Mouse (Mus musculus) heart, postnatal 36 days (tissue): ENCODE results near the gene Rac2. TPM values are rescaled to one million over a fixed set of nuclear protein-coding genes. Genes with fewer than 3 reads are reported as not detected.

Experiments
- DNase-seq, 2 experiments: peaks; one replicate each; pipeline ENCODE4 v3.0.0; 2021 to 2022
- intact Hi-C: fragments of 180-260 bp; cut with DNase I; formaldehyde crosslinking; loops from one replicate; pipeline ENCODE4 v1.15.1; 2025
- total RNA-seq, 2 experiments: library from RNA; stranded (reverse); gene quantifications; 2 replicates each; pipeline ENCODE4 v1.2.3; 2021

The Rac2 gene
- total RNA-seq, 2 experiments from 2014 or later = 2.7 to 7.4 TPM

- DNase-seq = no peak
These were observed 17.4 kb upstream of the Rac2 start for GRCm38 (mm10) chr15:78589936-78590335.

GRCm38 (mm10) chr15:78588900-78589299 lies 16.3 kb upstream of the Rac2 start:
- DNase-seq = no peak
- intact Hi-C loops = no loop called here

More at GRCm38 (mm10) chr15:78589936-78590335, 17.4 kb upstream of the Rac2 start:
- intact Hi-C loops = no loop called here

GRCm38 (mm10) chr15:78588049-78588448 lies 15.5 kb upstream of the Rac2 start:
- intact Hi-C loops = no loop called here
- no peak for DNase-seq

GRCm38 (mm10) chr15:78587050-78587994 lies 14.7 kb upstream of the Rac2 start:
- DNase-seq = peak; percentile 82 to 92
- intact Hi-C loops = loop anchor here (1.0 kb wide), 1 partner anchor 157 kb away; no protein-coding TSS in a partner anchor

- intact Hi-C loops = no loop called here
- DNase-seq = no peak
These were observed 12.8 kb upstream of the Rac2 start for GRCm38 (mm10) chr15:78585404-78585803.

- DNase-seq = no peak
- intact Hi-C loops = no loop called here
These were observed 10.8 kb upstream of the Rac2 start for GRCm38 (mm10) chr15:78583352-78583751.

DNA sequence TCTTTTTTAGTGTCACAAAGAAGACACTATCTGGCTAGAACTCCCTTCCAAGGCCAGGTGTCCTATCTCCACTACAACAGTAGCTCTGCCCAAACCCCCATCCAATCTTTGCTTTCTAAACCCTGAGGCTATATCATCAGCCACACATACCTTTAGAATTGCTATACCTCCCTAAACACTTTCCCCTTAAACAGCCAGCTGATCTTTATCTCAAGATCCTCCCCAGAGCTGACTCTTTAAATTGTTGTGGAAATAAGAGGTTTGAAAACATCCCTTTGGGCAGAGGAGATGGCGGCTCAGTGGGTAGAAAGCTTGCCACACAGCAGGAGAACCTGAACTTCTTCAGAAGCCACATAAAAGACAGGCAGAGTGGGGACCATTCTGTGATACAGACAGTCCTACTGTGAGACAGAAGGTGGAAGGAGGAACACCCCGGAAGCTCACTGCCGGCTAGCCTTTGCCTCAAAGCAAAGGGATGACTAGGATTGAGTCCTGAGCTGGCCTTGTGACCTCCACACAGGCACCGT lies 3.8 kb upstream of the Rac2 start:
- intact Hi-C loops = no loop called here
- DNase-seq = no peak

- intact Hi-C loops = no loop called here
- no peak for DNase-seq
These were observed 348 bp downstream of the Rac2 start for GRCm38 (mm10) chr15:78572270-78572600.

DNA sequence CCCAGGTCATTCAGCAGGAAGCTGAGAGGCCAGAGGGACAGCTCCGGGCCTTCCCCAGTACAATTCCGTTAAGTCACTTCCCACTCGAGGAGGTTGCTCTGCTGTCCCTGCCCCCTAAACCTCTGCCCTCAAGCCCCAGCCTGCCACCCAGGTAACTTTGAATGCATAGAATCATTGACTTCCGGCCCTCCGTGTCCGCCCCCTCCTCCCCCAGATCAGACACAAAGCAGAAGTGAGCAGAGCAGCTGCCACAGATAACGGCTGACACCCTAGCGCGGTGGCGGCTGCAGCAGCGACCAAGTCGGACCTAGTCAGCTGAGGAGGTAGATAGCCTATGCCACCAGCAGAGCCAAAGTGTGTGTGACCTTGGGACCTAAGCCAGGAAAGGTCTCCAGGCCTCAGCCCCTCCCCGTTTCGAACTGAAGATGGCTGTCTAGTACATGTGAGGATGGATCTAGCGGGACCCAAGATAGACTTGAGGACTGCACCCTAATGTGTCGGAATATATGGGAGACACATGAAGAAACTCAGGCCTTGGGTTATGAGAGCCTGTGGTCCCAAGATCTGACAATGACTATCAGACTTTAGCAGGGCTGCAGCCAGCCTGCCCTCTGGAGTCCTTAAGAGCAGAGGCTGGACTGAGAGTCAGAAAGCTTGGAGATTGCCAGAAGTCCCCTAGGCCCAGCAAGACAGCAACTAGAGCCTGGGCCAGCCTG lies 871 bp downstream of the Rac2 start:
- DNase-seq = peak; percentile 24 to 26
- intact Hi-C loops = no loop called here

- intact Hi-C loops = no loop called here
- no peak for DNase-seq
These were observed 2.4 kb downstream of the Rac2 start for GRCm38 (mm10) chr15:78570170-78570569.

GRCm38 (mm10) chr15:78567608-78568120 lies 4.9 kb downstream of the Rac2 start:
- no peak for DNase-seq

DNA sequence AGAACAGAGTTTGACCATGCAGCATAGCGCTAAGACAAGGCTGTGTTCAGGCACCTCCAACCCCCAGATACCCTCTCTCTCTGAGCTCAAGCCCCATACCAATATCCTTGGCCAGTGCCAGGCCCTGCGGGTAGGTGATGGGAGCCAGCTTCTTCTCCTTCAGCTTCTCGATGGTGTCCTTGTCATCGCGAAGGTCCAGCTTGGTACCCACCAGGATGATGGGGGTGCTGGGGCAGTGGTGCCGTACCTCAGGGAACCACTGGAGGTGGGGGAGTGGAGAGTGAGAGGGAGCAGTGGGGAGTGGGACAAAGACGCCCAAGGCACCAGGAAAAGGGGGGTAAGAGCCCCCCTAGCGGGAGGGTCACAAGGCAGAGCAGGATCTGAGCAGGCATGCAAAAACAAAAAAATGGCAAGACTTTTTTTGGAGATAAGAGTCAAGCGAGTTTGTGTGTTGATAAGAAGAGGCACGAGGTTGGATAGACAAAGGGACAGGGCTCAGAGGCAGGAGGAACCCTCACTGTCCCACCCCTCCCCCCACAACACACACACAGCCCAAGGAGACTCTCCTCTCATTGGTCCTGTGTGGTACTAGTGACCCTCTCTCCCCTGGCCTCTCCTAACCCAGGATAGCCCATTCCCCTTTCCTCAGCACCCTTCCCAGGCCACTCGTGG lies 7.7 kb downstream of the Rac2 start:
- DNase-seq = no peak
- intact Hi-C loops = no loop called here

More at GRCm38 (mm10) chr15:78567608-78568120, 4.9 kb downstream of the Rac2 start:
- intact Hi-C loops = no loop called here

GRCm38 (mm10) chr15:78563937-78564336 lies 8.6 kb downstream of the Rac2 start:
- no peak for DNase-seq
- intact Hi-C loops = no loop called here

DNA sequence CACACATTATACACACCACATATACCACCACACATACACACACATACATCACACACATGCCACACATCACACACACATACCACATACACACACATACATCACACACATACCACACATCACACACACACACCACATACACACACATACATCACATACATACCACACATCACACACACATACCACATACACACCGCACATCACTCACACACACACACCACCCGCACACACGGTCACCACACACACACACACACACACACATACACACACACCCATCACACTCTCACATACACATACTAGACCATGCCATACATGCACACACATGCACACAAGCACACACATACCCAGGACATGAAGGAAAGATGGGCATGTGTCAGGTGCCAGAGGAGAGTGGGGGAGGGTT lies 9.2 kb downstream of the Rac2 start:
- intact Hi-C loops = no loop called here
- no peak for DNase-seq

DNA sequence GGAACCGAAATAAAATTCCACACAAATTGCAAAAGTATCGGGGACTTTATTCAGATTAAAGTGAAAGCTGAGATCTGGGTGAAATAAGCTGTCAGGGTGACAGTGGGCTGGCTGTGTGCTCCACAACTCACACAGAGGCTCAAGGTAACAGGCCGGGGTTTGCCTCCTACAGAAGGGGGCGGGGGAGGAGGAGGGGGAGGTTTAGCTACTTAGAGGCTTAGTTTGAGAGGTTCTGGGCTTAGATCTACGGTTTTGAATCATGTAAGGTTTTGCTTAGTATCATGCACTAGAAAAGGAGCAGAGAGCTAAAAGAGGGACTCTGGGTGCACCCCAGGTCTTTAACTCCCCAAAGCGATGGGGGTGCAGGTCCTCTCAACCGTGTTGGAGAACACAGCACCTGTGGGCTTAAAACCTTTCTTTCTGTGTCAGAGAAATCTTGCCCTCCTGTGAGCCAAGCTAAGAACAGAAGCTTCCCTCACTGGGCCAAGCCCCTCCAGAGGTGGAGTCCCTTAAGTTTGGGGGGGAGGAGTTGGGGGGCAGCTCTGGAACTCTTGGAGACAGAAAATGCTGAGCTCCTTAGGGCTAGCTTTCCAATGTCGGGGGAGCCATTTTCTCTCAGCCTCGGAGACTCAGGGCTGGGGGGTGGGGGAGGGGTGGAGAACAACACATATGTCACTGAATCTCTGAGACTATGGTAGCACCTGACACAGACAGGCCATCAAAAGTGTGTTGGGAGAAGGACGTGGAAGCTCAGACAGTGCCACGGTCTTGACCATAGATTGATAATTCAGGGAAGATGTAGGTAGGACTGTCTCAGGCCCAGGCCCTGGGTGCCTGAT lies 13.2 kb downstream of the Rac2 start:
- intact Hi-C loops = no loop called here
- no peak for DNase-seq

- intact Hi-C loops = no loop called here
- DNase-seq = no peak
These were observed 14.7 kb downstream of the Rac2 start for GRCm38 (mm10) chr15:78557693-78558535.

GRCm38 (mm10) chr15:78554545-78555313 lies 17.9 kb downstream of the Rac2 start:
- DNase-seq = no peak
- intact Hi-C loops = no loop called here

GRCm38 (mm10) chr15:78549189-78549734 lies 23.3 kb downstream of the Rac2 start:
- no peak for DNase-seq
- intact Hi-C loops = no loop called here
